Mouse (Mus musculus) induced T-regulatory cell, adult 2 months (primary cell): ENCODE measurements around the gene Stxbp1.

Experiments used
- DNase-seq: peaks from one replicate; pipeline ENCODE4 v3.0.0-alpha.2; 2012; ENCODE audit warnings: low read depth

Gene Stxbp1

GRCm38 (mm10) chr2:32838147-32838884, 8.7 kb downstream of the Stxbp1 start:
- no peak for DNase-seq

GRCm38 (mm10) chr2:32835588-32835987, 11.5 kb downstream of the Stxbp1 start:
- DNase-seq: no peak

- peak; percentile 75 for DNase-seq
These were observed 12.5 kb downstream of the Stxbp1 start for GRCm38 (mm10) chr2:32834496-32834895.

GRCm38 (mm10) chr2:32828979-32829676, 17.9 kb downstream of the Stxbp1 start:
- no peak for DNase-seq

- DNase-seq: no peak
These were observed 21.2 kb downstream of the Stxbp1 start for GRCm38 (mm10) chr2:32825796-32826195.

- no peak for DNase-seq
These were observed 22.3 kb downstream of the Stxbp1 start for GRCm38 (mm10) chr2:32824778-32825177.

- DNase-seq: no peak
These were observed 22.9 kb downstream of the Stxbp1 start for GRCm38 (mm10) chr2:32824181-32824580.

GRCm38 (mm10) chr2:32823579-32824154, 23.4 kb downstream of the Stxbp1 start:
- no peak for DNase-seq

- no peak for DNase-seq
These were observed 23.9 kb downstream of the Stxbp1 start for GRCm38 (mm10) chr2:32823153-32823552.

- DNase-seq: no peak
These were observed 24.4 kb downstream of the Stxbp1 start for GRCm38 (mm10) chr2:32822643-32823042.

- DNase-seq: peak; percentile 81
These were observed 25.8 kb downstream of the Stxbp1 start for GRCm38 (mm10) chr2:32821041-32821802.

GRCm38 (mm10) chr2:32818208-32818607, 28.8 kb downstream of the Stxbp1 start:
- DNase-seq: no peak

GRCm38 (mm10) chr2:32817589-32817988, 29.5 kb downstream of the Stxbp1 start:
- DNase-seq: no peak

- no peak for DNase-seq
These were observed 30.0 kb downstream of the Stxbp1 start for GRCm38 (mm10) chr2:32816946-32817581.

- DNase-seq: no peak
These were observed 30.5 kb downstream of the Stxbp1 start for GRCm38 (mm10) chr2:32816497-32816896.

GRCm38 (mm10) chr2:32811959-32812358, 35.1 kb downstream of the Stxbp1 start:
- DNase-seq: no peak

GRCm38 (mm10) chr2:32808816-32809566, 38.1 kb downstream of the Stxbp1 start:
- no peak for DNase-seq

- DNase-seq: no peak
These were observed 48.6 kb downstream of the Stxbp1 start for GRCm38 (mm10) chr2:32798251-32798962.

- no peak for DNase-seq
These were observed 51.2 kb downstream of the Stxbp1 start for GRCm38 (mm10) chr2:32795748-32796418.

- no peak for DNase-seq
These were observed 55.7 kb downstream of the Stxbp1 start for GRCm38 (mm10) chr2:32791297-32791696.
